Mouse (Mus musculus): Measurements from ENCODE around the gene Cltc.

- TF ChIP-seq CTCF (IDR thresholded peaks at IDR 0.05; ENCODE audit: borderline replicate concordance, extremely low read depth, insufficient read depth, insufficient read length) (no peak), POLR2A (IDR thresholded peaks at IDR 0.05; ENCODE audit: borderline replicate concordance, extremely low read depth, insufficient read depth, insufficient read length, poor library complexity, severe bottlenecking) (no peak)
Measured at GRCm38 (mm10) chr11:86749776-86750423, 7.5 kb downstream of the Cltc start.
